Mouse (Mus musculus) cortical plate, adult 2 months (tissue): ENCODE results near the gene Npas1.

Source experiments
- CTCF ChIP-seq: fragments of 200-500 bp; IDR thresholded peaks from 2 replicates; pipeline ENCODE4 v1.5.1; 2011; ENCODE audit warnings: mild to moderate bottlenecking, control low read depth, low read length; ENCODE audit not compliant: insufficient read depth; ENCODE audit errors: extremely low read depth
- POLR2A ChIP-seq: fragments of 200-500 bp; IDR thresholded peaks from 2 replicates; pipeline ENCODE4 v1.6.1; 2011; ENCODE audit warnings: mild to moderate bottlenecking, low read length, control low read depth; ENCODE audit not compliant: insufficient read depth; ENCODE audit errors: extremely low read depth

DNA sequence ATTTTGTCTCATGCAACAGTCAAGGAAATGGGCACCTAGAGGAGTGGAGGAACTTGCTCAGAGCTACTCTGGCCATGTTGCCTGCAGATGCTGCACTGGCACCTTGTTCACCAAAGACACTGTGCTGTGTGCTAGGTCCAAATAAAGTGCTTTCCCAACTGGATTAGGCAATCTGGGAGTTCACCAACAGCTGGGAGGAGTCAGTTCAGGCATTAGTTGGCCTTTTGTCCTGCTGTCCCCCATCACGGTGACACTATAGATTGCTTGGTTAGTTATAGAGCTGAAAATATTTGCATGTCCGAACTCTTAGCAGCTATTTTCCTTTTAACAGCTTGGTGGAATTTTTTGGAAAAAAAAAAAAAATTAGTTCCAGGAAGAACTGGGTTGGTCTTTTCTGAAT is 48.5 kb upstream of the Npas1 start:
- TF ChIP-seq CTCF (no peak), POLR2A (no peak)
